Mouse (Mus musculus): ENCODE measurements around the gene Gabra4. TPM values are rescaled to one million over a fixed set of nuclear protein-coding genes. Genes with fewer than 3 reads are reported as not detected.
A peak's percentile ranks its signal among the peaks of the same experiment; 100 is the strongest.

Gabra4 gene
- polyA plus RNA-seq (2014; fragmentation: Nextera tagmentation; extraction: Ambion mirVana), result 0.62 and 0.84 TPM in 2 replicates

DNA sequence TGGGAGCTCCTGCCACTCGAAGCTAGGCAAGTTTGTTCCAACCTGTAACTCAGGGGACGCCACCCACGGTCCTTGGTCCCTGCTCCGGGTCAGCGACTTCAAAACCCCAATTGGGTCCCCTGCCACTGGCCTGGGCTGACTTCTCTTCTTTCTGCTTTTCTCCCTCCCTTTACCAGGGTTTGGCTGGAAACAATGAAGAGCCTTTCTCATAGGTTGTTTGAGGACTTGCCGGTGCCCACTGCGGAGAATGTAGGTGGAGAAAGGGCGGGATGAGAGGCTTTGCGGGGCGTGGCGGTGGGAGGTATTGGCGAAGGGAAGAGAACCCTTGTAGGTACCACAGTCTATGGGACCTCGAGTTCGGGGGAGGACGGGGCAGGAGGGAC is at the start of gene Gabra4:
Gene Gabra4, minus strand, starts transcription at position 194 of the 383 bp plus-strand sequence.
- H3K36me3 ChIP-seq (ENCODE audit: control insufficient read depth, insufficient read depth, low read length), result no peaks in the 10 kb centered on the region
- H3K9ac ChIP-seq (ENCODE audit: low read depth, low read length), result no peak within 1 kb of the TSS
- no peak within 1 kb of the TSS for H3K27ac ChIP-seq (ENCODE audit: low read depth, low read length)
- DNase-seq (ENCODE audit: low spot score), result no peak
- peak within 1 kb of the TSS; percentile 70 for H3K4me2 ChIP-seq
- peaks cover 26% of the 10 kb centered on the region for H3K27me3 ChIP-seq (replicated peaks; ENCODE audit: control insufficient read depth, insufficient read depth, low read length)
- H3K4me3 ChIP-seq (ENCODE audit: low read depth, low read length), result peak within 1 kb of the TSS; percentile 42
- peaks cover 2% of the 10 kb centered on the region; the same call in 1 of the 2 replicates for H3K4me1 ChIP-seq (replicated peaks; ENCODE audit: control insufficient read depth, insufficient read depth, low read length)
- no peaks in the 10 kb centered on the region for H3K9me3 ChIP-seq (ENCODE audit: control insufficient read depth, low read length)
- WGBS, result 2% methylated on average over 15 of the region's 15 CpGs
- ATAC-seq (replicated peaks; ENCODE audit: low FRiP score), result peak; percentile 41

DNA sequence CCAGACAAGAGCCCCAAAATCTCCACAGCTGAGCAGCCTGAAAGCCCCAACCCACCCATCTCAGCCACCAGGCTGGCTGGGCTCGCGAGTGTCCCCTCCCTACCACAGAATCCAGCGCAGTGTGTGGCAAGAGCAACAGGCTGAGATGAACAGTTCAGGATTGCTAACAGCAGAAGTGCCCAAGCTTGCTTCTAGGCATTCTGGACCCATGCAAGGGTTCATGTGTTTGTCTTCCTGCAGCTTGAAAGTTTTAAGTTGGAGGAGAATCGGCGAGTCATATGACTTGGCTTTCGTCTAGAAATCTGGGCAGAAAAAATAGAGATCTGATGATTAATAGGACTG is 43.1 kb upstream of the Gabra4 start:
- no peak overlapping the region for H3K9ac ChIP-seq (ENCODE audit: low read depth, low read length)
- WGBS, result 4% methylated on average over 6 of the region's 6 CpGs
- H3K4me3 ChIP-seq (ENCODE audit: low read depth, low read length), result peak overlapping the region; percentile 45
- DNase-seq (ENCODE audit: low spot score), result no peak
- H3K27ac ChIP-seq (ENCODE audit: low read depth, low read length), result no peak overlapping the region
- H3K27me3 ChIP-seq (replicated peaks; ENCODE audit: control insufficient read depth, insufficient read depth, low read length), result peaks cover 18% of the 10 kb centered on the region
- no peaks in the 10 kb centered on the region for H3K36me3 ChIP-seq (ENCODE audit: control insufficient read depth, insufficient read depth, low read length)
- H3K4me2 ChIP-seq, result peak overlapping the region; percentile 45
- no peak for ATAC-seq (replicated peaks; ENCODE audit: low FRiP score)
- H3K9me3 ChIP-seq (ENCODE audit: control insufficient read depth, low read length), result no peaks in the 10 kb centered on the region
- no peaks in the 10 kb centered on the region for H3K4me1 ChIP-seq (replicated peaks; ENCODE audit: control insufficient read depth, insufficient read depth, low read length)

- no peaks in the 10 kb centered on the region for H3K9me3 ChIP-seq (ENCODE audit: control insufficient read depth, low read length)
- H3K4me3 ChIP-seq (ENCODE audit: low read depth, low read length), result peak overlapping the region; percentile 45
- no peaks in the 10 kb centered on the region for H3K36me3 ChIP-seq (ENCODE audit: control insufficient read depth, insufficient read depth, low read length)
- no peak overlapping the region for H3K27ac ChIP-seq (ENCODE audit: low read depth, low read length)
- no peaks in the 10 kb centered on the region for H3K4me1 ChIP-seq (replicated peaks; ENCODE audit: control insufficient read depth, insufficient read depth, low read length)
- peak; percentile 49 for DNase-seq (ENCODE audit: low spot score)
- no peak overlapping the region for H3K9ac ChIP-seq (ENCODE audit: low read depth, low read length)
- peaks cover 18% of the 10 kb centered on the region for H3K27me3 ChIP-seq (replicated peaks; ENCODE audit: control insufficient read depth, insufficient read depth, low read length)
- WGBS, result 1% methylated on average over 46 of the region's 46 CpGs
- peak overlapping the region; percentile 45 for H3K4me2 ChIP-seq
- peak; percentile 71 for ATAC-seq (replicated peaks; ENCODE audit: low FRiP score)
Measured at GRCm38 (mm10) chr5:71700468-71701272, 42.6 kb upstream of the Gabra4 start.

DNA sequence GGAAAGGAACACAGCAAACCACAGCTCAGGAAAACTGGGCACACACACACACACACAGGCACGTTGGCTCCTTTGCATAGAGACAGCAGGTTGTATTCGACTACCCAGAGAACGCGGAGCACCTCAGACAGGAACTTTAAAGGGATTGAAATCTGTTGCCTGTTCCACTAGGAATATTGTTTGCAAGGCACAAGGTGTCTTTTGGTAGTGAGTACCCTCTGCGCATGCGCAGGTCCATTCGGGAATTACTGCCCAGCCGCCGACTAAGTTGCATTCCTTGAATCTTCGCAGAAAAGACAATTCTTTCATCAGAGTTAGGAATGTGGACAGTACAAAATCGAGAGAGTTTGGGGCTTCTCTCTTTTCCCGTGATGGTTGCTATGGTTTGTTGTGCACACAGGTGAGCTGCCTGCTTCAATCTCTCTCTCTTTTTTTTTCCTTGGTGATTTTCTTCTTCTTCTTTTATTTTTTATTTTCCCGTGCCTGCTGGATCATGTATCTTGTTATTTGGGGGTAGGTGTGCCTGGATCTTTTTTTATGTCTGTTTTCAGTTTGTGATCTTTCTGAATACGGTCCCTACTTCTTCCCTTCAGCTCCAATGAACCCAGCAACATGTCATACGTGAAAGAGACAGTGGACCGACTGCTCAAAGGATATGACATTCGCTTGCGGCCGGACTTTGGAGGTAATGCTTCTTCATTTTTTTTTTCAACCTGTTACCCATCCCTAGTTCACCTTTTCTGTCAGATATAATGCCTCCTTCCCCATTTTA is 41.8 kb upstream of the Gabra4 start:
- 2% methylated on average over 19 of the region's 19 CpGs for WGBS
- peaks cover 18% of the 10 kb centered on the region for H3K27me3 ChIP-seq (replicated peaks; ENCODE audit: control insufficient read depth, insufficient read depth, low read length)
- H3K4me3 ChIP-seq (ENCODE audit: low read depth, low read length), result peak overlapping the region; percentile 45
- H3K27ac ChIP-seq (ENCODE audit: low read depth, low read length), result no peak overlapping the region
- no peak for ATAC-seq (replicated peaks; ENCODE audit: low FRiP score)
- H3K36me3 ChIP-seq (ENCODE audit: control insufficient read depth, insufficient read depth, low read length), result no peaks in the 10 kb centered on the region
- no peak overlapping the region for H3K9ac ChIP-seq (ENCODE audit: low read depth, low read length)
- H3K9me3 ChIP-seq (ENCODE audit: control insufficient read depth, low read length), result no peaks in the 10 kb centered on the region
- peak overlapping the region; percentile 45 for H3K4me2 ChIP-seq
- H3K4me1 ChIP-seq (replicated peaks; ENCODE audit: control insufficient read depth, insufficient read depth, low read length), result no peaks in the 10 kb centered on the region
- peak; percentile 38 for DNase-seq (ENCODE audit: low spot score)

GRCm38 (mm10) chr5:71665593-71665992 is 7.5 kb upstream of the Gabra4 start:
- ATAC-seq (replicated peaks; ENCODE audit: low FRiP score) (no peak), DNase-seq (ENCODE audit: low spot score) (no peak)
- H3K36me3 ChIP-seq (ENCODE audit: control insufficient read depth, insufficient read depth, low read length), result no peaks in the 10 kb centered on the region
- no peak overlapping the region for H3K4me2 ChIP-seq
- WGBS, result 64% methylated on average over 4 of the region's 4 CpGs
- H3K27me3 ChIP-seq (replicated peaks; ENCODE audit: control insufficient read depth, insufficient read depth, low read length), result no peaks in the 10 kb centered on the region
- no peaks in the 10 kb centered on the region for H3K4me1 ChIP-seq (replicated peaks; ENCODE audit: control insufficient read depth, insufficient read depth, low read length)
- no peaks in the 10 kb centered on the region for H3K9me3 ChIP-seq (ENCODE audit: control insufficient read depth, low read length)
- no peak overlapping the region for H3K4me3 ChIP-seq (ENCODE audit: low read depth, low read length)
- no peak overlapping the region for H3K27ac ChIP-seq (ENCODE audit: low read depth, low read length)
- no peak overlapping the region for H3K9ac ChIP-seq (ENCODE audit: low read depth, low read length)

- Histone ChIP-seq H3K9me3 (ENCODE audit: control insufficient read depth, low read length) (no peaks in the 10 kb centered on the region), H3K4me3 (ENCODE audit: low read depth, low read length) (peak within 1 kb of the TSS; percentile 42), H3K27ac (ENCODE audit: low read depth, low read length) (no peak within 1 kb of the TSS), H3K4me2 (peak within 1 kb of the TSS; percentile 70), H3K36me3 (ENCODE audit: control insufficient read depth, insufficient read depth, low read length) (no peaks in the 10 kb centered on the region), H3K9ac (ENCODE audit: low read depth, low read length) (no peak within 1 kb of the TSS), H3K4me1 (replicated peaks; ENCODE audit: control insufficient read depth, insufficient read depth, low read length) (peaks cover 2% of the 10 kb centered on the region; the same call in 1 of the 2 replicates), H3K27me3 (replicated peaks; ENCODE audit: control insufficient read depth, insufficient read depth, low read length) (peaks cover 26% of the 10 kb centered on the region)
- ATAC-seq (replicated peaks; ENCODE audit: low FRiP score), result peak; percentile 78
- under 1% methylated on average over 38 of the region's 49 CpGs for WGBS
- peak; percentile 47 for DNase-seq (ENCODE audit: low spot score)
Measured at GRCm38 (mm10) chr5:71657482-71658114, 510 bp downstream of the Gabra4 start, which contains the start of gene Gabrb1. Gene Gabrb1, plus strand, starts transcription at chr5:71658113.

DNA sequence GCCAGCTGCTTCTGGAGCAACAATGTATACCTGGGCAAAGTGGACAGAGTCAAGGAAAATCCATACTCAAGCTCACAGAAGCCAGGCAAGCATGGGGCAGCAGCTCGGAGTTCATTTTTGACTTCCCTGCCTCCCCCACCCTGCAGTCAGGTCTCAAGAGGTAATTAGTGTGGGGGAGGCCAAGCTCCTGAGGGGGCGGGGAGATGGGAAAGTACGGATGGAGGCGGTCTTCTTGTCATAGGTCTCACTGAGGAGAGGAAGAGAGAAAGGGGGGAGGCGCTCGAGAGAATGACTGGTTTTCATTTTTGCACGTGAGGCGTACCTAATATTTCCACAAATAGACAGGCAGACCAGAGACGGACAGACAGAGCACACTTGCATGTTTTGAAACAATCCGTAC is 1.3 kb downstream of the Gabra4 start:
- H3K4me3 ChIP-seq (ENCODE audit: low read depth, low read length), result no peak overlapping the region
- DNase-seq (ENCODE audit: low spot score) (peak; percentile 32), ATAC-seq (replicated peaks; ENCODE audit: low FRiP score) (no peak)
- H3K27me3 ChIP-seq (replicated peaks; ENCODE audit: control insufficient read depth, insufficient read depth, low read length), result peaks cover 26% of the 10 kb centered on the region
- WGBS, result 8% methylated on average over 10 of the region's 10 CpGs
- H3K9ac ChIP-seq (ENCODE audit: low read depth, low read length), result no peak overlapping the region
- peak overlapping the region; percentile 14 for H3K4me2 ChIP-seq
- H3K27ac ChIP-seq (ENCODE audit: low read depth, low read length), result no peak overlapping the region
- no peaks in the 10 kb centered on the region for H3K9me3 ChIP-seq (ENCODE audit: control insufficient read depth, low read length)
- no peaks in the 10 kb centered on the region for H3K36me3 ChIP-seq (ENCODE audit: control insufficient read depth, insufficient read depth, low read length)
- peaks cover 2% of the 10 kb centered on the region; the same call in 1 of the 2 replicates for H3K4me1 ChIP-seq (replicated peaks; ENCODE audit: control insufficient read depth, insufficient read depth, low read length)

DNA sequence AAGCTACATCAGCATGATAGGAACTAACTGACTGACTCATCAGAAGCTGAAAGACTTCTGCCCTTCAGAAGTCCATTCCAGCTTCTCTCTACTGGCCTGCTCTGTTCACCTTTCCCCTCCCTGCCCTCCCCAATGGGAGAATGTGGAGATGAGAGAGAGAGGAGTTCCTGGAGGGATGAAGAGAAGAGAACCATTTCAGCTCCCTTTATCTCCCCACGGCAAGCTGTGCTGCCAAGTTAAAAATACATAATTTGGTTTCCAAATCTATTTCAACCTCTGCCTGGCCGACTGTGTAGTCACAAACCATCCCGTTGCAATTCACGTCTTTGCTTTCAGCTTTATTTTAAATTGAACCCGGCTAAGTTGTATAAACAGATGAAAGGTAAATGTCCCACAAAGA is 4.1 kb downstream of the Gabra4 start:
- Histone ChIP-seq H3K27me3 (replicated peaks; ENCODE audit: control insufficient read depth, insufficient read depth, low read length) (peaks cover 26% of the 10 kb centered on the region), H3K9me3 (ENCODE audit: control insufficient read depth, low read length) (no peaks in the 10 kb centered on the region), H3K4me3 (ENCODE audit: low read depth, low read length) (no peak overlapping the region), H3K36me3 (ENCODE audit: control insufficient read depth, insufficient read depth, low read length) (no peaks in the 10 kb centered on the region), H3K4me1 (replicated peaks; ENCODE audit: control insufficient read depth, insufficient read depth, low read length) (peaks cover 2% of the 10 kb centered on the region; the same call in 1 of the 2 replicates), H3K4me2 (no peak overlapping the region), H3K9ac (ENCODE audit: low read depth, low read length) (no peak overlapping the region), H3K27ac (ENCODE audit: low read depth, low read length) (no peak overlapping the region)
- 76% methylated on average over 5 of the region's 5 CpGs for WGBS
- DNase-seq (ENCODE audit: low spot score) (no peak), ATAC-seq (replicated peaks; ENCODE audit: low FRiP score) (no peak)

Data from liver, embryonic 11.5 days (tissue).